Mouse (Mus musculus): ENCODE measurements around the gene Lrtm2.

DNA sequence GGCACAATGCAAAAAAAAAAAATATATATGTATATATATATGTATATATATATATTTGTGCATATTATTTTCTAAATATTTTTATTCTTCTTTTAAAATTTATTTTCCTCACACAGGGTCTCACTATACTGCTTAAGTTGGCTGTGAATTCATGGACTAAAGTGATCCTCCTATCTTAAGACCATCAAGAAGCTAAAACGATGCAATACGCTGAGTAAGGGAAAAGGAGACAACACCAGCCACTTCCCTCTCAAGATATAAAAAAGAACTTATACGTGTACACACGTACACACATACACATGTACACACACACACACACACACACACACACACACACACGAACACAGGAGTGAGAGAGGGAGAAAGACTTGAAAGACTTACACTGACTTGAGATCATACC lies 33.0 kb upstream of the Lrtm2 start:
- no peak for TF ChIP-seq CTCF (IDR thresholded peaks at IDR 0.05; ENCODE audit: extremely low read depth, insufficient read depth, low read length)
- TF ChIP-seq POLR2A (IDR thresholded peaks at IDR 0.05; ENCODE audit: extremely low read depth, insufficient read depth, low read length) = no peak

Measured in cortical plate, adult 2 months (tissue).